Mouse (Mus musculus): Measurements from ENCODE around the gene Klra6.
"Not testable (repeated sequence)": the region's sequence is repeated elsewhere in the genome, so short reads cannot be mapped to it uniquely, and the experiment has no call there.

Klra6 gene

GRCm38 (mm10) chr6:130026854-130027253 is at the start of gene Klra6:
Gene Klra6 (minus strand): TSS chr6:130026954.
- no peak for DNase-seq

- not testable (repeated sequence) for DNase-seq
These were observed 40.4 kb upstream of the Klra6 start, which contains the start of gene Klra4 for GRCm38 (mm10) chr6:130067171-130067570. Gene Klra4 (minus strand): TSS chr6:130067271.

GRCm38 (mm10) chr6:130065196-130065595 is 38.4 kb upstream of the Klra6 start:
- no peak for DNase-seq

GRCm38 (mm10) chr6:130035146-130035545 is 8.4 kb upstream of the Klra6 start:
- DNase-seq: not testable (repeated sequence)

- DNase-seq: not testable (repeated sequence)
These were observed 4.8 kb upstream of the Klra6 start for GRCm38 (mm10) chr6:130031493-130032089.
